Mouse (Mus musculus) intestine, embryonic 15.5 days (tissue): Measurements from ENCODE around the gene Rgs2. TPM values are rescaled to one million over a fixed set of nuclear protein-coding genes. Genes with fewer than 3 reads are reported as not detected.

Experiments
- ATAC-seq: fragments of 200-750 bp; cut with Nextera tagmentation; 2 replicates; pipeline ENCODE4 v1.8.0; 2017; ENCODE audit warnings: moderate TSS enrichment, moderate library complexity
- H3K27ac ChIP-seq: fragments of 300-500 bp; sonication (generic); 2 replicates; pipeline ENCODE4 v1.5.1; 2015; ENCODE audit warnings: mild to moderate bottlenecking, inconsistent platforms
- H3K27me3 ChIP-seq: fragments of 300-500 bp; sonication (generic); replicated peaks from 2 replicates; pipeline ENCODE4 v1.6.1; 2015; ENCODE audit warnings: inconsistent platforms
- H3K36me3 ChIP-seq: fragments of 300-500 bp; sonication (generic); 2 replicates; pipeline ENCODE4 v1.6.1; 2015; ENCODE audit warnings: inconsistent platforms
- H3K4me1 ChIP-seq: fragments of 300-500 bp; sonication (generic); replicated peaks from 2 replicates; pipeline ENCODE4 v1.6.1; 2015; ENCODE audit warnings: inconsistent platforms
- H3K4me2 ChIP-seq: fragments of 300-500 bp; sonication (generic); replicated peaks from 2 replicates; pipeline ENCODE4 v1.6.1; 2015; ENCODE audit warnings: mild to moderate bottlenecking, inconsistent platforms
- H3K4me3 ChIP-seq: fragments of 300-500 bp; sonication (generic); replicated peaks from 2 replicates; pipeline ENCODE4 v1.5.1; 2015; ENCODE audit warnings: inconsistent platforms
- H3K9ac ChIP-seq: fragments of 300-500 bp; sonication (generic); 2 replicates; pipeline ENCODE4 v1.6.1; 2015; ENCODE audit warnings: inconsistent platforms
- H3K9me3 ChIP-seq: fragments of 300-500 bp; sonication (generic); 2 replicates; pipeline ENCODE4 v1.6.1; 2016; ENCODE audit warnings: inconsistent platforms
- WGBS: fragments of 180-500 bp; shearing (Covaris S2); methylation state at CpG from one replicate; pipeline ENCODE4 v1.1.7; 2015; 5-methylcytosine and 5-hydroxymethylcytosine counted together
- polyA plus RNA-seq: library from polyadenylated mRNA; unstranded; fragments of >200 nt; fragmentation: Nextera tagmentation; extraction: Ambion mirVana; gene quantifications from 2 replicates; pipeline ENCODE4 v1.2.1, GENCODE M21; 2015

Gene Rgs2
- polyA plus RNA-seq, 1 experiment from 2014 or later = 47.4 TPM

- H3K9ac ChIP-seq = peak overlapping the region; percentile 60
- H3K4me1 ChIP-seq = 0 out of 2 replicates have a peak, but pooled peaks cover 3% of the 10 kb centered on the region
- 2% methylated on average over 10 of the region's 10 CpGs for WGBS
- peak; percentile 3; the same call in 1 of the 2 replicates for ATAC-seq
- no peaks in the 10 kb centered on the region for H3K36me3 ChIP-seq
- H3K4me3 ChIP-seq = peak overlapping the region; percentile 53
- H3K4me2 ChIP-seq = peak overlapping the region; percentile 70
- 0 out of 2 replicates have a peak overlapping the region, but pooled peaks have one; percentile 20 for H3K27ac ChIP-seq
- H3K27me3 ChIP-seq = no peaks in the 10 kb centered on the region
- no peaks in the 10 kb centered on the region for H3K9me3 ChIP-seq
These were observed 545 bp downstream of the Rgs2 start for GRCm38 (mm10) chr1:144003416-144003815.

- Histone ChIP-seq H3K4me3 (peak overlapping the region; percentile 53), H3K27ac (no peak overlapping the region), H3K4me1 (0 out of 2 replicates have a peak, but pooled peaks cover 3% of the 10 kb centered on the region), H3K4me2 (peak overlapping the region; percentile 70), H3K9ac (0 out of 2 replicates have a peak overlapping the region, but pooled peaks have one; percentile 60), H3K9me3 (no peaks in the 10 kb centered on the region), H3K36me3 (no peaks in the 10 kb centered on the region), H3K27me3 (no peaks in the 10 kb centered on the region)
- 72% methylated on average over 4 of the region's 4 CpGs for WGBS
- ATAC-seq = no peak
These were observed 1.3 kb downstream of the Rgs2 start for GRCm38 (mm10) chr1:144002715-144003066.

- no peak overlapping the region; the same call in 1 of the 2 replicates for H3K4me3 ChIP-seq
- H3K36me3 ChIP-seq = no peaks in the 10 kb centered on the region
- ATAC-seq = no peak
- no peaks in the 10 kb centered on the region for H3K27me3 ChIP-seq
- WGBS = 88% methylated on average over 6 of the region's 6 CpGs
- H3K9me3 ChIP-seq = no peaks in the 10 kb centered on the region
- H3K9ac ChIP-seq = no peak overlapping the region
- peak overlapping the region; percentile 70; the same call in 1 of the 2 replicates for H3K4me2 ChIP-seq
- H3K27ac ChIP-seq = no peak overlapping the region
- 0 out of 2 replicates have a peak, but pooled peaks cover 3% of the 10 kb centered on the region for H3K4me1 ChIP-seq
These were observed 1.8 kb downstream of the Rgs2 start for GRCm38 (mm10) chr1:144002036-144002714.

GRCm38 (mm10) chr1:144000246-144000645 lies 3.7 kb downstream of the Rgs2 start:
- Histone ChIP-seq H3K4me2 (no peak overlapping the region), H3K27ac (no peak overlapping the region), H3K36me3 (no peaks in the 10 kb centered on the region), H3K4me1 (0 out of 2 replicates have a peak, but pooled peaks cover 3% of the 10 kb centered on the region), H3K9ac (no peak overlapping the region), H3K4me3 (no peak overlapping the region), H3K9me3 (no peaks in the 10 kb centered on the region), H3K27me3 (no peaks in the 10 kb centered on the region)
- no peak for ATAC-seq
- 89% methylated on average over 4 of the region's 4 CpGs for WGBS

- ATAC-seq = no peak
- 77% methylated on average over 7 of the region's 7 CpGs for WGBS
- H3K27ac ChIP-seq = no peak overlapping the region
- H3K27me3 ChIP-seq = no peaks in the 10 kb centered on the region
- no peaks in the 10 kb centered on the region for H3K4me1 ChIP-seq
- H3K9ac ChIP-seq = no peak overlapping the region
- no peaks in the 10 kb centered on the region for H3K36me3 ChIP-seq
- no peak overlapping the region for H3K4me2 ChIP-seq
- H3K4me3 ChIP-seq = no peak overlapping the region
- no peaks in the 10 kb centered on the region for H3K9me3 ChIP-seq
These were observed 4.5 kb downstream of the Rgs2 start for GRCm38 (mm10) chr1:143999371-143999920.

GRCm38 (mm10) chr1:143993026-143993425 lies 10.9 kb downstream of the Rgs2 start:
- no peak overlapping the region for H3K4me3 ChIP-seq
- no peaks in the 10 kb centered on the region for H3K9me3 ChIP-seq
- H3K27ac ChIP-seq = no peak overlapping the region
- no peak overlapping the region for H3K4me2 ChIP-seq
- H3K27me3 ChIP-seq = no peaks in the 10 kb centered on the region
- WGBS = 68% methylated on average over 1 of the region's 1 CpGs
- H3K36me3 ChIP-seq = no peaks in the 10 kb centered on the region
- H3K4me1 ChIP-seq = no peaks in the 10 kb centered on the region
- ATAC-seq = no peak
- H3K9ac ChIP-seq = no peak overlapping the region

GRCm38 (mm10) chr1:143992528-143992927 lies 11.4 kb downstream of the Rgs2 start:
- H3K4me2 ChIP-seq = no peak overlapping the region
- no peak overlapping the region for H3K4me3 ChIP-seq
- no peaks in the 10 kb centered on the region for H3K27me3 ChIP-seq
- H3K4me1 ChIP-seq = no peaks in the 10 kb centered on the region
- 75% methylated on average over 2 of the region's 2 CpGs for WGBS
- H3K9me3 ChIP-seq = no peaks in the 10 kb centered on the region
- no peaks in the 10 kb centered on the region for H3K36me3 ChIP-seq
- ATAC-seq = no peak
- no peak overlapping the region for H3K27ac ChIP-seq
- H3K9ac ChIP-seq = no peak overlapping the region

- Histone ChIP-seq H3K27me3 (no peaks in the 10 kb centered on the region), H3K27ac (no peak overlapping the region), H3K4me2 (no peak overlapping the region), H3K4me3 (no peak overlapping the region), H3K9ac (no peak overlapping the region), H3K36me3 (no peaks in the 10 kb centered on the region), H3K9me3 (no peaks in the 10 kb centered on the region), H3K4me1 (no peaks in the 10 kb centered on the region)
- no peak for ATAC-seq
- WGBS = 37% methylated on average over 5 of the region's 5 CpGs
These were observed 13.7 kb downstream of the Rgs2 start for GRCm38 (mm10) chr1:143990263-143990662.

GRCm38 (mm10) chr1:143989773-143990172 lies 14.2 kb downstream of the Rgs2 start:
- Histone ChIP-seq H3K27me3 (no peaks in the 10 kb centered on the region), H3K4me2 (no peak overlapping the region)
- WGBS = 49% methylated on average over 5 of the region's 5 CpGs

GRCm38 (mm10) chr1:143988756-143989155 lies 15.2 kb downstream of the Rgs2 start:
- no peak overlapping the region for H3K27ac ChIP-seq
- H3K4me3 ChIP-seq = no peak overlapping the region
- no peak overlapping the region for H3K9ac ChIP-seq
- H3K4me2 ChIP-seq = no peak overlapping the region
- no peaks in the 10 kb centered on the region for H3K36me3 ChIP-seq
- no peaks in the 10 kb centered on the region for H3K9me3 ChIP-seq
- ATAC-seq = no peak
- no peaks in the 10 kb centered on the region for H3K27me3 ChIP-seq
- no peaks in the 10 kb centered on the region for H3K4me1 ChIP-seq
- WGBS = 41% methylated on average over 6 of the region's 6 CpGs

More at GRCm38 (mm10) chr1:143989773-143990172, 14.2 kb downstream of the Rgs2 start:
- Histone ChIP-seq H3K4me3 (no peak overlapping the region), H3K4me1 (no peaks in the 10 kb centered on the region), H3K9ac (no peak overlapping the region), H3K9me3 (no peaks in the 10 kb centered on the region), H3K36me3 (no peaks in the 10 kb centered on the region), H3K27ac (no peak overlapping the region)
- no peak for ATAC-seq

- ATAC-seq = no peak
- Histone ChIP-seq H3K4me3 (no peak overlapping the region), H3K27ac (no peak overlapping the region), H3K9me3 (no peaks in the 10 kb centered on the region), H3K36me3 (no peaks in the 10 kb centered on the region), H3K27me3 (no peaks in the 10 kb centered on the region), H3K4me2 (no peak overlapping the region), H3K9ac (no peak overlapping the region), H3K4me1 (no peaks in the 10 kb centered on the region)
- WGBS = 80% methylated on average over 6 of the region's 6 CpGs
These were observed 18.9 kb downstream of the Rgs2 start for GRCm38 (mm10) chr1:143984988-143985625.

- H3K9ac ChIP-seq = no peak overlapping the region
- H3K4me1 ChIP-seq = no peaks in the 10 kb centered on the region
- 34% methylated on average over 3 of the region's 3 CpGs for whole genome bisulfite sequencing
- H3K27me3 ChIP-seq = no peaks in the 10 kb centered on the region
- ATAC-seq = no peak
- no peaks in the 10 kb centered on the region for H3K9me3 ChIP-seq
- H3K36me3 ChIP-seq = no peaks in the 10 kb centered on the region
- no peak overlapping the region for H3K27ac ChIP-seq
- H3K4me3 ChIP-seq = no peak overlapping the region
- no peak overlapping the region for H3K4me2 ChIP-seq
These were observed 21.1 kb downstream of the Rgs2 start for GRCm38 (mm10) chr1:143982765-143983312.
